In genomic region chr6:144638547-144638946, GRCm38 (mm10) we compare ENCODE assay signal across 22 mouse cellular contexts.
DNase-seq lines count a peak whose midpoint lies in the region; ATAC-seq and TF ChIP-seq lines count a peak whose summit lies in the region.
"Had no signal": no experiment of that assay in that cellular context is flagged by ENCODE, and none has a peak within 500 bp of the region (broad histone marks: within the 10 kb centered on the region; RNA-seq: fewer than 3 reads in every experiment).

No protein-coding gene starts in this region.

- H3K36me3 ChIP-seq in forebrain, embryonic 10.5 days (replicated peaks) = no peaks in the 10 kb centered on the region
- no peaks in the 10 kb centered on the region for H3K36me3 ChIP-seq in forebrain, postnatal 0 days (ENCODE audit: insufficient read depth)
- H3K36me3 ChIP-seq in midbrain, embryonic 12.5 days = no peaks in the 10 kb centered on the region
- no peaks in the 10 kb centered on the region for H3K36me3 ChIP-seq in midbrain, postnatal 0 days (ENCODE audit: insufficient read depth, low read length)
- no peaks in the 10 kb centered on the region for H3K36me3 ChIP-seq in midbrain, embryonic 14.5 days (ENCODE audit: control insufficient read depth, insufficient read depth, low read length)
- no peaks in the 10 kb centered on the region for H3K36me3 ChIP-seq in forebrain, embryonic 16.5 days (ENCODE audit: control insufficient read depth, insufficient read depth)
- H3K36me3 ChIP-seq: embryonic facial prominence, embryonic 15.5 days; forebrain, embryonic 15.5 days; G1E; hindbrain, embryonic 13.5 days had no signal

- H3K9me3 ChIP-seq in forebrain, embryonic 10.5 days = no peaks in the 10 kb centered on the region
- no peaks in the 10 kb centered on the region for H3K9me3 ChIP-seq in forebrain, postnatal 0 days (ENCODE audit: low read length)
- H3K9me3 ChIP-seq in midbrain, embryonic 12.5 days = no peaks in the 10 kb centered on the region
- no peaks in the 10 kb centered on the region for H3K9me3 ChIP-seq in midbrain, postnatal 0 days (ENCODE audit: low read length)
- no peaks in the 10 kb centered on the region for H3K9me3 ChIP-seq in midbrain, embryonic 14.5 days (ENCODE audit: control insufficient read depth, low read length)
- no peaks in the 10 kb centered on the region for H3K9me3 ChIP-seq in forebrain, embryonic 16.5 days (ENCODE audit: control insufficient read depth, low read length)
- H3K9me3 ChIP-seq: embryonic facial prominence, embryonic 15.5 days; forebrain, embryonic 15.5 days; hindbrain, embryonic 13.5 days had no signal

- no peak for TF ChIP-seq CTCF in forebrain, postnatal 0 days (IDR thresholded peaks at IDR 0.05; ENCODE audit: low read depth)
- no peak for TF ChIP-seq CTCF in midbrain, postnatal 0 days (IDR thresholded peaks at IDR 0.05)

- WGBS in forebrain, embryonic 10.5 days = 87% methylated on average over 5 of the region's 5 CpGs
- WGBS in forebrain, postnatal 0 days = 47% methylated on average over 5 of the region's 5 CpGs
- WGBS in midbrain, embryonic 12.5 days = 49% methylated on average over 5 of the region's 5 CpGs
- WGBS in midbrain, postnatal 0 days = 41% methylated on average over 5 of the region's 5 CpGs
- 35% methylated on average over 5 of the region's 5 CpGs for WGBS in midbrain, embryonic 14.5 days
- WGBS in forebrain, embryonic 16.5 days = 48% methylated on average over 5 of the region's 5 CpGs

- H3K4me1 ChIP-seq in forebrain, embryonic 10.5 days = peaks cover 33% of the 10 kb centered on the region
- H3K4me1 ChIP-seq in forebrain, postnatal 0 days (ENCODE audit: insufficient read depth) = peaks cover 3% of the 10 kb centered on the region; the same call in 1 of the 2 replicates
- peaks cover 14% of the 10 kb centered on the region for H3K4me1 ChIP-seq in midbrain, embryonic 12.5 days
- no peaks in the 10 kb centered on the region for H3K4me1 ChIP-seq in midbrain, postnatal 0 days (ENCODE audit: insufficient read depth, low read length)
- peaks cover 10% of the 10 kb centered on the region for H3K4me1 ChIP-seq in midbrain, embryonic 14.5 days (ENCODE audit: control insufficient read depth, insufficient read depth, low read length)
- H3K4me1 ChIP-seq in forebrain, embryonic 16.5 days (replicated peaks; ENCODE audit: control insufficient read depth, insufficient read depth, low read length) = peaks cover 8% of the 10 kb centered on the region
- H3K4me1 ChIP-seq: embryonic facial prominence, embryonic 15.5 days had no signal

- no peak for ATAC-seq in forebrain, postnatal 0 days
- ATAC-seq in midbrain, embryonic 12.5 days (ENCODE audit: low FRiP score, low read depth) = peak; percentile 47
- no peak for ATAC-seq in midbrain, postnatal 0 days (ENCODE audit: low FRiP score)
- ATAC-seq in midbrain, embryonic 14.5 days (ENCODE audit: low FRiP score, low TSS enrichment) = no peak
- ATAC-seq in forebrain, embryonic 16.5 days = no peak
- ATAC-seq: CD4-positive, CD25-positive, alpha-beta regulatory T cell, adult 4 months; forebrain, embryonic 15.5 days; hindbrain, postnatal 0 days had no signal

- peak overlapping the region; percentile 6; the same call in 1 of the 2 replicates for H3K27ac ChIP-seq in forebrain, embryonic 10.5 days
- no peak overlapping the region for H3K27ac ChIP-seq in forebrain, postnatal 0 days (ENCODE audit: low read depth, low read length)
- H3K27ac ChIP-seq in midbrain, embryonic 12.5 days (replicated peaks) = no peak overlapping the region
- H3K27ac ChIP-seq in midbrain, postnatal 0 days (ENCODE audit: low read depth, low read length) = no peak overlapping the region
- no peak overlapping the region for H3K27ac ChIP-seq in midbrain, embryonic 14.5 days (replicated peaks; ENCODE audit: low read depth, low read length)
- no peak overlapping the region for H3K27ac ChIP-seq in forebrain, embryonic 16.5 days (ENCODE audit: low read length)
- H3K27ac ChIP-seq: embryonic facial prominence, embryonic 15.5 days; forebrain, embryonic 15.5 days; gastrocnemius, adult 2 months; hindbrain, embryonic 13.5 days; hindbrain, postnatal 0 days had no signal

- peaks cover 24% of the 10 kb centered on the region; the same call in 1 of the 2 replicates for H3K27me3 ChIP-seq in forebrain, embryonic 10.5 days (ENCODE audit: poor library complexity, severe bottlenecking)
- H3K27me3 ChIP-seq in forebrain, postnatal 0 days (ENCODE audit: insufficient read depth, low read length) = no peaks in the 10 kb centered on the region
- peaks cover 5% of the 10 kb centered on the region; the same call in 1 of the 2 replicates for H3K27me3 ChIP-seq in midbrain, embryonic 12.5 days
- no peaks in the 10 kb centered on the region for H3K27me3 ChIP-seq in midbrain, postnatal 0 days (ENCODE audit: insufficient read depth, low read length)
- H3K27me3 ChIP-seq in midbrain, embryonic 14.5 days (ENCODE audit: control insufficient read depth, insufficient read depth, low read length) = no peaks in the 10 kb centered on the region
- H3K27me3 ChIP-seq in forebrain, embryonic 16.5 days (replicated peaks; ENCODE audit: control insufficient read depth, insufficient read depth, low read length) = no peaks in the 10 kb centered on the region
- H3K27me3 ChIP-seq: embryonic facial prominence, embryonic 15.5 days; forebrain, embryonic 15.5 days; hindbrain, embryonic 13.5 days had no signal

- H3K4me3 ChIP-seq in forebrain, embryonic 10.5 days = no peak overlapping the region
- H3K4me3 ChIP-seq in forebrain, postnatal 0 days (ENCODE audit: low read depth, low read length) = no peak overlapping the region
- H3K4me3 ChIP-seq in midbrain, embryonic 12.5 days = no peak overlapping the region
- no peak overlapping the region for H3K4me3 ChIP-seq in midbrain, postnatal 0 days (ENCODE audit: low read depth, low read length)
- no peak overlapping the region for H3K4me3 ChIP-seq in midbrain, embryonic 14.5 days (replicated peaks; ENCODE audit: low read depth, low read length)
- no peak overlapping the region for H3K4me3 ChIP-seq in forebrain, embryonic 16.5 days (replicated peaks; ENCODE audit: low read length)
- H3K4me3 ChIP-seq: embryonic facial prominence, embryonic 15.5 days; erythroblast, embryonic 14.5 days; forebrain, embryonic 15.5 days; gastrocnemius, adult 2 months; hindbrain, embryonic 13.5 days had no signal

- H3K9ac ChIP-seq in forebrain, postnatal 0 days = no peak overlapping the region
- H3K9ac ChIP-seq in midbrain, embryonic 12.5 days (replicated peaks) = no peak overlapping the region
- H3K9ac ChIP-seq in midbrain, postnatal 0 days (replicated peaks; ENCODE audit: low read length, poor library complexity, severe bottlenecking) = no peak overlapping the region
- H3K9ac ChIP-seq in midbrain, embryonic 14.5 days (replicated peaks; ENCODE audit: low read length) = no peak overlapping the region
- H3K9ac ChIP-seq in forebrain, embryonic 16.5 days (replicated peaks; ENCODE audit: low read depth, low read length) = no peak overlapping the region
- H3K9ac ChIP-seq: embryonic facial prominence, embryonic 15.5 days; forebrain, embryonic 15.5 days; hindbrain, embryonic 13.5 days had no signal

- H3K4me2 ChIP-seq in forebrain, postnatal 0 days (ENCODE audit: low read depth) = no peak overlapping the region
- no peak overlapping the region for H3K4me2 ChIP-seq in midbrain, embryonic 12.5 days (replicated peaks)
- H3K4me2 ChIP-seq in midbrain, postnatal 0 days (ENCODE audit: low read depth, low read length, poor library complexity, severe bottlenecking) = no peak overlapping the region
- no peak overlapping the region for H3K4me2 ChIP-seq in midbrain, embryonic 14.5 days (ENCODE audit: low read length)
- no peak overlapping the region for H3K4me2 ChIP-seq in forebrain, embryonic 16.5 days (ENCODE audit: low read length)
- H3K4me2 ChIP-seq: embryonic facial prominence, embryonic 15.5 days; forebrain, embryonic 15.5 days; hindbrain, embryonic 13.5 days had no signal

- DNase-seq in forebrain, embryonic 10.5 days (ENCODE audit: extremely low spot score, low spot score) = no peak
- no peak for DNase-seq in forebrain, postnatal 0 days
- DNase-seq in midbrain, postnatal 0 days (ENCODE audit: low spot score) = no peak
- DNase-seq in adrenal gland, postnatal 36 days = peak; percentile 61 to 68
- DNase-seq in midbrain, embryonic 14.5 days = peak; percentile 6
- no peak for DNase-seq in kidney, postnatal 36 days
- DNase-seq: B cell, adult 2 months; cerebellum, adult 2 months; cerebellum, postnatal 10 days; embryo, embryonic 11 days; gastrocnemius, adult 2 months; gastrocnemius, postnatal 25 days; heart, postnatal 10 days had no signal

Comparison
In these comparisons a context has a peak if more than half of its experiments do, and no peak if none do; other contexts are left out.
1. DNase-seq: peak in adrenal gland, postnatal 36 days (2 of 2) and midbrain, embryonic 14.5 days (single experiment); none in forebrain, embryonic 10.5 days (single experiment), forebrain, postnatal 0 days (single experiment), midbrain, postnatal 0 days (single experiment) and kidney, postnatal 36 days (0 of 2).